Mouse (Mus musculus): ENCODE measurements around the gene Igf1r. TPM values are rescaled to one million over a fixed set of nuclear protein-coding genes. Genes with fewer than 3 reads are reported as not detected.

Igf1r gene
- polyA plus RNA-seq, 1 experiment from 2014 or later = 34.7 TPM

DNA sequence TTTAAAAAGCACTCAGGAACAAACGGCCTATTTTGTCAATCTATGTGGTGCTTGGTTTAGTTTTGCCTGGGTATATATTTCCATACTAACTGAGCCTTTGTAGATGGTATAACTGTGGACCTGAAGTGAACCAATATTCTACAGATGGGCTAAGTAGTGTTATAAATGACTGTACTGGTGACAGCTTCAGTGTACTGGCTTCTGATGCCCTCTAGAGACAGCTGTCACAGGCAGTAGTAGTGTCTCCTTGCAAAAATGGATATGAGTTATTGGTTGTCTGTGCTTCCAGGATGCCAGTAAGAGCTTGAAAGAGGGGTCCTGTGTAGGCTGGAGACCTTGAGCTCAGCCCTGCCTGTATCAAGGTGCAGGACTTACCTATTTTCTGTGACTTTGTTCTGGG, 227.0 kb downstream of the Igf1r start:
- no peaks in the 10 kb centered on the region for H3K27me3 ChIP-seq (replicated peaks)
- H3K4me3 ChIP-seq = no peak overlapping the region
- no peak overlapping the region for H3K9ac ChIP-seq
- H3K9me3 ChIP-seq = no peaks in the 10 kb centered on the region
- 93% methylated on average over 1 of the region's 1 CpGs for WGBS
- H3K4me1 ChIP-seq = peaks cover 12% of the 10 kb centered on the region; the same call in 1 of the 2 replicates
- H3K36me3 ChIP-seq = peaks cover 20% of the 10 kb centered on the region
- ATAC-seq (ENCODE audit: low FRiP score, low read depth) = no peak
- H3K27ac ChIP-seq = no peak overlapping the region
- H3K4me2 ChIP-seq (replicated peaks) = no peak overlapping the region

DNA sequence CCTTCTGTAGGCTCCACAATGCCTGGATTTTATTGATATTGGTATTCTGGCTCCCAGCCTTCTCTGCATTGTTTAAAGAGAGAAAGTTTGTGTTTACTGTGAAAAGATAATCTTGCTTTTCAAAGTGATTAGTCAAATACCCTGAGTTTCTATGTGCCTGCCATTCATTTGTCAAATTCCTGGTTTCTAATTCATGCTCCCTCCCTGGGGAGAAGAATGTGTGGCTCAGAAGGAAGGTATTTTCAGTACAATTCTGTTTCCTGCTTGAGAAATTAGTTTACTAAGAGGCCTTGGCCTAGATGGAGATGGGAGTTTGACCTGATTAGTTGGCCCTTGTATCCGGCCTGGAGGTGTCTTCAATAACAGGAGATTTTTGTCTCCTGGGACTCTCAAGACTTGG, 228.5 kb downstream of the Igf1r start:
- peaks cover 26% of the 10 kb centered on the region for H3K36me3 ChIP-seq
- 83% methylated on average over 1 of the region's 1 CpGs for WGBS
- no peak overlapping the region for H3K27ac ChIP-seq
- H3K9me3 ChIP-seq = no peaks in the 10 kb centered on the region
- no peak for ATAC-seq (ENCODE audit: low FRiP score, low read depth)
- H3K4me2 ChIP-seq (replicated peaks) = no peak overlapping the region
- no peaks in the 10 kb centered on the region for H3K27me3 ChIP-seq (replicated peaks)
- no peak overlapping the region for H3K9ac ChIP-seq
- H3K4me1 ChIP-seq = peaks cover 12% of the 10 kb centered on the region; the same call in 1 of the 2 replicates
- H3K4me3 ChIP-seq = no peak overlapping the region

DNA sequence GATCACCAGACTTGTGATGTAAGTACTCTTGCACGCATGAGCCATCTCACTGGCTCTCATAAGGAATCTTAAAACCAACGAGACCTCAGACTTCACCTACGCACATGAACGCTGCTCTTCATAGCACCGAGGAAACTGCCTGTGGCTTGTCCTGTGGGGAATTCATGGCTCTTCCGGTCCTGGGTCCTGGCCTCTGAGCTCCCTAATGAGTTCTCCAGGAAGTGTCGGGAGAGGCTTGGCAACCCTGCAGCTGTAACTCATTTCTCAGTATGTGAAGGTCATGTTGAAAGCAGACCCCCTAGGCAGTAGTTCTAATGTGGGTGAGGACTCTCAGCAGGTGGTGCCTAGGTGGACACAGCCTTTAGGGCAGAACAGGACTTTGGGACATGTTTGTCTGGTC, 229.4 kb downstream of the Igf1r start:
- Histone ChIP-seq H3K27ac (no peak overlapping the region), H3K36me3 (peaks cover 30% of the 10 kb centered on the region), H3K27me3 (replicated peaks) (no peaks in the 10 kb centered on the region), H3K4me1 (peaks cover 12% of the 10 kb centered on the region; the same call in 1 of the 2 replicates), H3K4me2 (replicated peaks) (no peak overlapping the region), H3K9ac (no peak overlapping the region), H3K9me3 (no peaks in the 10 kb centered on the region), H3K4me3 (no peak overlapping the region)
- ATAC-seq (ENCODE audit: low FRiP score, low read depth) = no peak
- 76% methylated on average over 7 of the region's 7 CpGs for WGBS

DNA sequence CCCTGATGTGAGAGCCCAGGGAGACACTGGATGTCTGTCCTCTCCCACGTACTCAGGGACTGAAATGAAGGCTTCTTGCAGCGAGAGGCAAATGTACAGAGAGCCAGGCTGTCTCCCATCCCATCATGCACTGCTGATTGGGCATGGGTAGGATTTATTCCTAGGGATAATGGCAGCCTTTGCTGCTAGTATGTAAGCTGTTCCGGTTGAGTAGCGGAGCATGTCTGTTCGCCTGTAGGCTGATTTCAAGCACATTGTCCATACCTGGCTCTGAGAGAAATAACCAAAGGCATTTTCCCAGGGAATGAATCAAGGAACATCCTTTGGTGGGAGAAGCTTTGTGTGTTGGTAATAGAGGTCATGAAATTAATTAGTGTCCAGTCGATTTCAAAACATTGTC, 230.1 kb downstream of the Igf1r start:
- peaks cover 37% of the 10 kb centered on the region for H3K36me3 ChIP-seq
- WGBS = 85% methylated on average over 6 of the region's 6 CpGs
- no peaks in the 10 kb centered on the region for H3K27me3 ChIP-seq (replicated peaks)
- no peak overlapping the region for H3K4me2 ChIP-seq (replicated peaks)
- H3K9me3 ChIP-seq = no peaks in the 10 kb centered on the region
- no peak for ATAC-seq (ENCODE audit: low FRiP score, low read depth)
- no peak overlapping the region for H3K4me3 ChIP-seq
- H3K27ac ChIP-seq = no peak overlapping the region
- no peak overlapping the region for H3K9ac ChIP-seq
- H3K4me1 ChIP-seq = peaks cover 12% of the 10 kb centered on the region; the same call in 1 of the 2 replicates

DNA sequence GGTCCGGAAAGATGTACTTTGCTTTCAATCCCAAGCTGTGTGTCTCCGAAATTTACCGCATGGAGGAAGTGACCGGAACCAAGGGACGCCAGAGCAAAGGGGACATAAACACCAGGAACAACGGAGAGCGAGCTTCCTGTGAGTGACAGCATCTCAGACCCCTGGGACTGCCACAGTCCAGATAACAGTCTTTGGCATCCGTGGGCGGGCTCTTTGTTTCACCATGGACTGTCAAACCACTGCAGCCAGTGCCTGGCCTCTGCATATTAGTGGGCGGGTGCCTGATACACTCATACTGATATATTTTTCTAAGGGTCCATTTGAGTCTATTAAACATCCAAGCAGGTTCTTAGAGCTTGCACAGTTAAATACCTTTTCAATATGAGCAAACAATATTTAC, 230.8 kb downstream of the Igf1r start:
- H3K36me3 ChIP-seq = peaks cover 41% of the 10 kb centered on the region
- no peak for ATAC-seq (ENCODE audit: low FRiP score, low read depth)
- H3K27me3 ChIP-seq (replicated peaks) = no peaks in the 10 kb centered on the region
- no peak overlapping the region for H3K9ac ChIP-seq
- H3K4me1 ChIP-seq = peaks cover 12% of the 10 kb centered on the region; the same call in 1 of the 2 replicates
- no peak overlapping the region for H3K27ac ChIP-seq
- WGBS = 85% methylated on average over 10 of the region's 10 CpGs
- H3K9me3 ChIP-seq = no peaks in the 10 kb centered on the region
- H3K4me3 ChIP-seq = no peak overlapping the region
- H3K4me2 ChIP-seq (replicated peaks) = no peak overlapping the region

DNA sequence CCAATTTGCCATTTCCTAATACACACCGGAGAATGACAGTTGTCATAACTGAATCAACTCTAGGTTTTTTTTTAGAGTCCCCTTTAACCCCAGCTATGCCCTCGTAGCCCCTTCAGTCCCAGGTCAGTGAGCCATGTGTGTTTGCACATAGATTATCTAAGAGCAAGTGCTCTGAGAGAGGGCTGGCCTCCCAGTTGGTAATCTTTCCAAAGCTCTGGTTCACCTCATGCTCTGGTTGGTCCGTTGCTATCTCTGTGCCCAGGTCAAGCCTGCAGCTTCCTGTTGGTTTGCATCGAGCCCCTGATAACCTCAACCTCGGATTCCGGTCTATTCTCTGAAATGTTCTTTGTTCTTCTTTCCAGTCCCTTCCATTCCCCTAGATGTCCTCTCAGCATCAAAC, 236.6 kb downstream of the Igf1r start:
- H3K36me3 ChIP-seq = peaks cover 82% of the 10 kb centered on the region
- no peak for ATAC-seq (ENCODE audit: low FRiP score, low read depth)
- 89% methylated on average over 6 of the region's 6 CpGs for WGBS
- H3K27ac ChIP-seq = no peak overlapping the region
- H3K4me2 ChIP-seq (replicated peaks) = no peak overlapping the region
- no peaks in the 10 kb centered on the region for H3K27me3 ChIP-seq (replicated peaks)
- no peak overlapping the region for H3K9ac ChIP-seq
- H3K4me1 ChIP-seq = no peaks in the 10 kb centered on the region
- H3K4me3 ChIP-seq = no peak overlapping the region
- no peaks in the 10 kb centered on the region for H3K9me3 ChIP-seq

DNA sequence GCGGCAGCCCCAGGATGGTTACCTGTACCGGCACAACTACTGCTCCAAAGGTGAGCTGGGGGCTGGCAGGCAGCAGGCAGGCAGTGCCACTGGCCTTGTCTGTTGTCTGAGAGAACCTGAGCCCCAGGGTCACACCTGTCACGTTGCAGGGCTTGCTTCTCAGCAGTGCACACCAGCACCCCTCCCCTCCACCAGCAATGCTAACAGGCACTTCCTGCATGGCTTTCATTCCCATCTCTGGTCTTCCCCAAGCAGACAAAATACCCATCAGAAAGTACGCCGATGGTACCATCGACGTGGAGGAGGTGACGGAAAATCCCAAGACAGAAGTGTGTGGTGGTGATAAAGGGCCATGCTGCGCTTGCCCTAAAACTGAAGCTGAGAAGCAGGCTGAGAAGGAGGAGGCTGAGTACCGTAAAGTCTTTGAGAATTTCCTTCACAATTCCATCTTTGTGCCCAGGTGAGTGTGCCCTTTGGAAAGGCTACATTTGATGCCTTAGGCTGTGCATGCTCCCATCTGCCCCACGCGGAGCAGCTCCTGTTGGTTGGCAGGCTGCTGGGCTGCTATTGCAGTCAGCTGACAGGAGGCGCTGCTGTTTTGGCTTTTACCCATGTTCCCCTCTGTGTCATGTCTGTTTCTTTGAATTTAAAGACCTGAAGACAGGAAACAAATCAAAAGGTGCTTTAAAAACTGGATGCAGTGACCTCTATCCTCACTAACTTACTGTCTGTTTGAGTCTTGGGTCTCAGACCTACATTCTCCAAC, 237.2 kb downstream of the Igf1r start:
- no peak for ATAC-seq (ENCODE audit: low FRiP score, low read depth)
- 94% methylated on average over 13 of the region's 13 CpGs for WGBS

DNA sequence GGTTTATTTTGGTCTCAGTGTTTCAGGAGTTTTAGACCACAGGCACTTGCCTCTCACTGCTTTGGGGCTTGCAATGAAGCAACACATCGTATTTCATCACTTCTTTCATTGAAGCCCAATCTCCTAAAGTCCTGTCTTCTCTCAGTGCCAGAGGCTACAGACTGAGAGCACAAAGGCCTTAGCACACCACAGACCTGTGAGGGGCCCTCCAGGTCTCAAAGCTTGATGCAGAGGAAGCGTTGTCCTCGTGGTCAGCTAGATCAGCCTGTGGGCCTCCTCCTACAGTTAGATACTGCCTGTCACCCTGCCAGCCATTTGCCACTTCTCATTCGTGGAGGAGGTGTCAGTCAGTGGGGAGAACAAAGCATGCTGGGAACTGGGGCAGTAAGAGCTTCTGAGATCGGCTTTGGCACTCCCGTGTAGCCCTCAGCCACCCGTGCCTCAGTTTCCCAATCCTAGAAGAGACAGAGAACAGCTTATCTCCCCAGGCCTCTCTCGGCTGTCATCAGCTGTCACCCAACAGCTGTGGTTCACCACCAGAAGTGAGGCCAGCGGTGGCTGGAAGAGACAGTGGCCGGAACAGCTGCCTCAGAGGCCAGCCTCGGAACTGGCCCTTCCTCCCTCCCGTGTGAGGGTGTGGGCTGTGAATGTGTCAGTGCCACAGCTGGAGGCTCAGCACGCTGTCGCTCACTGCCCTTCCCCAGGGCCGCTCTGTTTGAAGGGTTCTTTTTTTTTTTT, 241.5 kb downstream of the Igf1r start:
- ATAC-seq (ENCODE audit: low FRiP score, low read depth) = no peak
- no peak overlapping the region for H3K4me3 ChIP-seq
- no peaks in the 10 kb centered on the region for H3K27me3 ChIP-seq (replicated peaks)
- no peak overlapping the region for H3K27ac ChIP-seq
- no peaks in the 10 kb centered on the region for H3K4me1 ChIP-seq
- 90% methylated on average over 15 of the region's 15 CpGs for WGBS
- no peak overlapping the region for H3K9ac ChIP-seq
- no peaks in the 10 kb centered on the region for H3K9me3 ChIP-seq
- H3K36me3 ChIP-seq = peaks cover 87% of the 10 kb centered on the region
- no peak overlapping the region for H3K4me2 ChIP-seq (replicated peaks)

More for the DNA sequence above, 237.2 kb downstream of the Igf1r start:
- Histone ChIP-seq H3K27ac (no peak overlapping the region), H3K4me3 (no peak overlapping the region), H3K9ac (no peak overlapping the region), H3K36me3 (peaks cover 82% of the 10 kb centered on the region), H3K4me1 (no peaks in the 10 kb centered on the region), H3K4me2 (replicated peaks) (no peak overlapping the region), H3K27me3 (replicated peaks) (no peaks in the 10 kb centered on the region), H3K9me3 (no peaks in the 10 kb centered on the region)

DNA sequence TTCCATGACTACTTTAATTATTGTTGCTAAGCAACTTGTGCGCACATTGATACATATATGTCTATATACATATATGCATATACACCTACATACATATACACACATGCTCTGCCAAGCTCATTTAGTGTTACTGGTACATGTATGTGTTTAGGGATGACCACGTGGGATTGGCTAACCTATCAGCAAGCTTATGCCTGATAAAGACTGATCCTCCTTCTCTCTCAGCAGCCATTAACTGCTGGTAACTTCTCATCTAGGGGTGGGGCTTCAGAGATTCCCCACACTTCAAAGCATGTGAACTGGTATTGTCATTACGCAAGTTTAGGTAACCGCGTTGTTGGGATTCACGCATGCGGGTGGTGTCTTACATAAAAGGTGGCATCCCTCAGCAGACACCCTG, 247.0 kb downstream of the Igf1r start:
- Histone ChIP-seq H3K4me3 (no peak overlapping the region), H3K9me3 (no peaks in the 10 kb centered on the region), H3K4me2 (replicated peaks) (no peak overlapping the region), H3K36me3 (peaks cover 76% of the 10 kb centered on the region), H3K27me3 (replicated peaks) (no peaks in the 10 kb centered on the region), H3K9ac (no peak overlapping the region), H3K4me1 (no peaks in the 10 kb centered on the region), H3K27ac (no peak overlapping the region)
- WGBS = 94% methylated on average over 7 of the region's 7 CpGs
- ATAC-seq (ENCODE audit: low FRiP score, low read depth) = no peak

DNA sequence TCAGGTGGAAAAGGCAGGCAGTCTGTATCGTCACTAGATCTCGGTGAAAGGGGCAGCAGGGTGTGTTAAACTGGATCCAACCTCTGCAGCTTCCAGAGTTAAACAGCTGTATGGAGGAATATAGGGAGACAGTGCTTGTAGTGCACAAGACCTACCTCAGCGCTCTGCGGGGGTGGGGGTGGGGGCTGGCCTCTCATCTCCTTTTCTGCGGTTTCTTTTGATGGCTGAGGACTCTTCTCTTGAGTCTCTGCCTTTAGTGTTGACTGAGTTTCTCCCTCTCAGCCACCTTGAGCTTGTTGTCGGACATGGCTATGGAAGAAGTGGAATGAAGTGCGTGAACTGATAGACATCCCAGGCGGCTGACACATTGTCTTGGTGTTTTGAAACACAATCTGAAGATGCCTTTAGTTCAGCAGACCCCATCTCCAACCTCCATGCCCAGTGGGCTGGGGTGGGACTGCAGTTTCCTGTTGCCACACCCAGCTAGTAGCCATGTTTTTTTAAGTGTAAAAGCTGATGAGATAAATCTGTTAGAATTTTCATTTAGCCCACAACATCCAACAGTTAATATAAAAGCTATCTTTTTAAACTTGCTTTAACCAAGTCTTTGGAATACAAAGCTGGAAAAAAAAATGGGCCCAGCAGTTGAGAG, 253.3 kb downstream of the Igf1r start:
- peaks cover 77% of the 10 kb centered on the region for H3K36me3 ChIP-seq

DNA sequence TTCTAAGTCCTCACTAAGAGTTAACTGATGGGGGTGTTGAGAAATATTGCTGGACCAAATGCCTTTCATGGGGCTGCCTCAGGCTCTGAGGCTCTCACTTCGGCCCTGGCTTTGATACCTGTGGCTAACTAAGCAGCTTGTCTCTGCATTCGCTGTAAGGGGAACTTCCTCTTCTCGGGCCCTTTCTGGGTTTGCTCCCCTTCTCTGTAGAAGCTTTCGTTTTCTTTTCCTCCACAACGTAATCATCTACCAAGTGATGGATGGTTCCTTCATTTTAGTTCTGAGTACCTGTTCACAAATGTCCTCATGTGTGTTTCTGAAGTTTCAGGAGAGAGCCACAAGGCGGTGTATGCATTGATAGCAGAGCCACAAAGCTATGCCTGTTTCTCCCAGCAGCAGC, 256.4 kb downstream of the Igf1r start:
- ATAC-seq (ENCODE audit: low FRiP score, low read depth) = no peak
- H3K27me3 ChIP-seq (replicated peaks) = no peaks in the 10 kb centered on the region
- no peak overlapping the region for H3K4me3 ChIP-seq
- no peak overlapping the region for H3K27ac ChIP-seq
- no peaks in the 10 kb centered on the region for H3K9me3 ChIP-seq
- H3K9ac ChIP-seq = no peak overlapping the region
- no peaks in the 10 kb centered on the region for H3K4me1 ChIP-seq
- WGBS = 93% methylated on average over 6 of the region's 6 CpGs
- H3K36me3 ChIP-seq = peaks cover 76% of the 10 kb centered on the region
- H3K4me2 ChIP-seq (replicated peaks) = no peak overlapping the region

More for the DNA sequence above, 253.3 kb downstream of the Igf1r start:
- Histone ChIP-seq H3K9ac (no peak overlapping the region), H3K27ac (no peak overlapping the region), H3K4me2 (replicated peaks) (no peak overlapping the region), H3K27me3 (replicated peaks) (no peaks in the 10 kb centered on the region), H3K4me3 (no peak overlapping the region), H3K9me3 (no peaks in the 10 kb centered on the region), H3K4me1 (no peaks in the 10 kb centered on the region)
- ATAC-seq (ENCODE audit: low FRiP score, low read depth) = no peak
- 93% methylated on average over 8 of the region's 8 CpGs for WGBS

DNA sequence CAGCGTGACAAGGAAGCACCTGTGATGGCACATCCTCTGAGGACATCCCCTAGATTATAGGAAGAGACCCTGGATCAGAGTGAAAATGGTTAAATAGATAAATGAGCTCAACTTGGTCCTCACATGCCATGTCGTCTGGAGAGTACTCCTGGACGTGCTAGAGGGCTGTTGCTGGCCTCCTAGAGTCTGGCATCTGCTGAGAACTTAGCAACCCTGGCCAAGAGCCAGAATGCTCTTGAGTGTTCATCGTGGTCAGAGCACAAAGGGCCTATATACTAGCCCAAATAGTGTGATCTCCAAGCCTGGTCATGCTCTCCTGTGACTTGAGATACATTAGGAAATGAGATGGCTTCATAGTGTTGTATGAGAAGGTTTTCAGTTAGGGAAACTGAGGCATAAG, 257.8 kb downstream of the Igf1r start:
- Histone ChIP-seq H3K27ac (no peak overlapping the region), H3K4me2 (replicated peaks) (no peak overlapping the region), H3K4me3 (no peak overlapping the region), H3K9ac (no peak overlapping the region), H3K27me3 (replicated peaks) (no peaks in the 10 kb centered on the region), H3K36me3 (peaks cover 79% of the 10 kb centered on the region), H3K4me1 (no peaks in the 10 kb centered on the region), H3K9me3 (no peaks in the 10 kb centered on the region)
- WGBS = 77% methylated on average over 4 of the region's 4 CpGs
- no peak for ATAC-seq (ENCODE audit: low FRiP score, low read depth)
